Mouse (Mus musculus): ENCODE measurements around the gene Klf3. TPM values are rescaled to one million over a fixed set of nuclear protein-coding genes. Genes with fewer than 3 reads are reported as not detected.

Klf3 gene
- polyA plus RNA-seq, 1 experiment from 2014 or later: 32.5 TPM

DNA sequence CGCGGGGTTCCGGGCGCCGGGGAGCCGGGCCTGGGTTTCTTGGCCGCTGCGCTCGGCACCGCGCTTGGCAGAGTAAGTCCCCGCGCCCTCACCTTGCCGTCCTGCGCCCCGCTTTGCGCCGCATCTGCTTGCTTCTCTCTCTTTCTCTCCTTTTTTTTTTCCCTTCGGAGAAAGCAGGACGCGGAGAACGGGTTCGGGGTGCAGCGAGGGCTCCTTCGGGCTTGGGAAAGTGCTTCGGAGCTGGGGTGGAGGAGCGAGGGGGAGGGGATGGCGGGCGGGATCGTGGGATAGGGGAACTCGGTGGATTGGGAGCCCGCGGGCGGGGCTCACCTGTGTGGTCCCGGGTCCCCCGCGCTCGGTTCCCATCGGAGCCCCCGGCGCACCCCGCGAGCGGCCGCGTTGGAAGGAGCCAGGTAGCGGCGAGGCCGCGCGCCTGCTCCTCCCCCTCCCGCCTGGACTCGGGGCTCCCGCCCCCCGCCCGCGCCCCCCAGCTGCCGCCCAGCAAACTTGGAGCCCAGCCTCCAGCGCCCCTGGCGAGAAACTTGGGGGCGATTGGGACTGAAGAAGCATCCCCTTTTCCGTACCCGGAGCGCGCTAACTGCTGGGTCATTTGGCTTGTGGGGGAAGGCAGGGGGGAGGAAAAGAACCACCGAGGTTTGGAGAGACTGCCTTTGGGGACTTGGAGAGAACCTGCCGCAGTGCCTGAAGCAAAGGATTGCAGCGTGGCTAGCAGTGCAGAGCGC, 703 bp downstream of the Klf3 start:
- Histone ChIP-seq H3K9me3 (no peaks in the 10 kb centered on the region), H3K4me1 (peaks cover 39% of the 10 kb centered on the region), H3K36me3 (replicated peaks) (no peaks in the 10 kb centered on the region), H3K4me3 (replicated peaks) (peak overlapping the region; percentile 85), H3K4me2 (peak overlapping the region; percentile 68), H3K27ac (peak overlapping the region; percentile 96), H3K27me3 (no peaks in the 10 kb centered on the region), H3K9ac (peak overlapping the region; percentile 83)
- peak; percentile 17 for ATAC-seq (ENCODE audit: low FRiP score)
- under 1% methylated on average over 61 of the region's 69 CpGs for WGBS

GRCm38 (mm10) chr5:64805131-64805872, 2.1 kb downstream of the Klf3 start:
- Histone ChIP-seq H3K4me2 (peak overlapping the region; percentile 68), H3K4me1 (peaks cover 50% of the 10 kb centered on the region), H3K9ac (peak overlapping the region; percentile 48), H3K27ac (peak overlapping the region; percentile 88), H3K36me3 (replicated peaks) (no peaks in the 10 kb centered on the region; the same call in 1 of the 2 replicates), H3K4me3 (replicated peaks) (peak overlapping the region; percentile 85), H3K27me3 (no peaks in the 10 kb centered on the region), H3K9me3 (no peaks in the 10 kb centered on the region)
- 4% methylated on average over 7 of the region's 7 CpGs for WGBS
- no peak for ATAC-seq (ENCODE audit: low FRiP score)

- ATAC-seq (ENCODE audit: low FRiP score): 0 out of 2 replicates have a peak, but pooled peaks have one; percentile 7
These were observed 2.8 kb downstream of the Klf3 start for GRCm38 (mm10) chr5:64805873-64806505.

GRCm38 (mm10) chr5:64806600-64806999, 3.4 kb downstream of the Klf3 start:
- Histone ChIP-seq H3K4me2 (peak overlapping the region; percentile 68), H3K9ac (peak overlapping the region; percentile 48; the same call in 1 of the 2 replicates), H3K4me1 (peaks cover 63% of the 10 kb centered on the region), H3K27ac (peak overlapping the region; percentile 88), H3K4me3 (replicated peaks) (peak overlapping the region; percentile 85; the same call in 1 of the 2 replicates), H3K9me3 (no peaks in the 10 kb centered on the region), H3K27me3 (no peaks in the 10 kb centered on the region), H3K36me3 (replicated peaks) (no peaks in the 10 kb centered on the region; the same call in 1 of the 2 replicates)
- no peak for ATAC-seq (ENCODE audit: low FRiP score)
- WGBS: 19% methylated on average over 2 of the region's 2 CpGs

More at GRCm38 (mm10) chr5:64805873-64806505, 2.8 kb downstream of the Klf3 start:
- H3K9me3 ChIP-seq: no peaks in the 10 kb centered on the region
- no peaks in the 10 kb centered on the region for H3K27me3 ChIP-seq
- WGBS: 1% methylated on average over 7 of the region's 7 CpGs
- H3K4me3 ChIP-seq (replicated peaks): peak overlapping the region; percentile 85
- H3K27ac ChIP-seq: peak overlapping the region; percentile 88
- H3K9ac ChIP-seq: peak overlapping the region; percentile 48
- peak overlapping the region; percentile 68 for H3K4me2 ChIP-seq
- H3K36me3 ChIP-seq (replicated peaks): no peaks in the 10 kb centered on the region; the same call in 1 of the 2 replicates
- peaks cover 57% of the 10 kb centered on the region for H3K4me1 ChIP-seq

- Histone ChIP-seq H3K4me2 (0 out of 2 replicates have a peak overlapping the region, but pooled peaks have one; percentile 16), H3K27me3 (no peaks in the 10 kb centered on the region), H3K4me3 (replicated peaks) (no peak overlapping the region), H3K9me3 (no peaks in the 10 kb centered on the region), H3K9ac (no peak overlapping the region), H3K36me3 (replicated peaks) (no peaks in the 10 kb centered on the region; the same call in 1 of the 2 replicates), H3K27ac (no peak overlapping the region), H3K4me1 (peaks cover 68% of the 10 kb centered on the region)
- 62% methylated on average over 3 of the region's 3 CpGs for WGBS
- no peak for ATAC-seq (ENCODE audit: low FRiP score)
These were observed 4.0 kb downstream of the Klf3 start for GRCm38 (mm10) chr5:64807159-64807558.

GRCm38 (mm10) chr5:64807603-64808002, 4.4 kb downstream of the Klf3 start:
- Histone ChIP-seq H3K27me3 (no peaks in the 10 kb centered on the region), H3K9me3 (no peaks in the 10 kb centered on the region), H3K9ac (no peak overlapping the region), H3K36me3 (replicated peaks) (no peaks in the 10 kb centered on the region; the same call in 1 of the 2 replicates), H3K4me2 (peak overlapping the region; percentile 31), H3K4me1 (peaks cover 68% of the 10 kb centered on the region), H3K4me3 (replicated peaks) (no peak overlapping the region), H3K27ac (peak overlapping the region; percentile 76)
- 59% methylated on average over 4 of the region's 4 CpGs for WGBS
- ATAC-seq (ENCODE audit: low FRiP score): no peak

DNA sequence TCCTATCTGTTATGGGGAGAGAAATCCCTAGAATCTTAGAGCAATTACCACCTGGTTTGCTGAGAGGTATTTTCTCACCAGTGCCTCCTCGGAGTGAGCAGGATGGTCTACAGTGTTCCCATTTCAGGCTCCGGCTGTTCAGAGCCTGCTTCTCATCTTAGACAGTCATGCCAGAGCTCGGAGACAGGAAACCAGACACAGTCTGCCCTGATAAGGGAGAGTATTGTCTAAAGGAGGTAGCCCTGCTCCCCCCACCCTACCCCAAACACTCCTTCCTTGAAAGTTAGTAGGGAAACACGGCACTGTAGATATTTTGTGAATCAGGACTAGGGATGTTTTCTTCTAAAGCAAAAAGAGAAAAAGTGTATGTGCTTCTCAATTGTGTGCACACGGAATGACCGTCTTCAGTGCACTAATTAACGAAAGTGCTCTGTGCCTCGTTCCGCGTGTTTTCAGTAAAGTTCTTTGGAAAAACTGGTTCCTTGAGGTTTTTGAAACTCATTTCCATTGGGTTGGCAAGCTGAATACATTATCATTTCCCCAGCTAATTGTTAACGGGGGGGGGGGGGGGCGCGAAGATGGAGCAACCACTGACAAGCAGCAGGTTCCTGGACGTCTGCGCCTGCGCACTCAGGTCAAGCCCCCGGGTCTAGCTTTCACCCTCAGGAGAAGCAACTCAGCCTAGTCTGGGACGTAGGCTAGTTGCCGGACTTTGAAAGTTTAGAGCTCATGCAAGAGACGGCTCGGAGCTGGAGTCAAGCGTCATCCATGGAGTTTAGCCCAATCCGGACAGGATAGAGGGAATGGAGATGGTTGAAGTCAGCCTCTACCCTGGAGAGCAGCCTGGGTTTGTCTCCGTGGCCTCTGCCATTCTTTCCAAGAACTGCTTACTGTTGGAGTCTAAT, 5.2 kb downstream of the Klf3 start:
- Histone ChIP-seq H3K27ac (peak overlapping the region; percentile 76), H3K4me3 (replicated peaks) (no peak overlapping the region), H3K4me1 (peaks cover 72% of the 10 kb centered on the region), H3K27me3 (no peaks in the 10 kb centered on the region), H3K36me3 (replicated peaks) (no peaks in the 10 kb centered on the region; the same call in 1 of the 2 replicates), H3K9ac (no peak overlapping the region), H3K9me3 (no peaks in the 10 kb centered on the region), H3K4me2 (peak overlapping the region; percentile 31)
- no peak for ATAC-seq (ENCODE audit: low FRiP score)
- 43% methylated on average over 24 of the region's 24 CpGs for WGBS

DNA sequence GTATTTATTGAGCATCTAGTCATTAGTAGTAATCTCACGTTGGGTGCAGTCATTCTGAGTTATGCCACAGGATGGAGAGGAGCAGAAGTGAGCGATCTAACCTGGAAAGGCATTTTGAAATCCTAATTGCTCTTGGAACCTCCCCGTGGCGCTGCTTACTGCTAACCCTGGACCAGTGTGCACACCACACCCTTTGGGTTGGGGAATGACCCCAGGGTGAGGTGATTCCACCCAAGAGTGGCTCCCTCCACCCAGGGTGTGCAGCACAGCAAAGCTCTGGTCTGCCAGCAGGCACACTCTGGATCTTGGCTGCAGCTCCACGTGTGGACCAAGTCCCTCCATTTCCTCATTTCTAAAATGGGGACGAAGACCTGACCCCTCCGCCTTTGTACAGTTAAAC, 6.1 kb downstream of the Klf3 start:
- WGBS: 92% methylated on average over 7 of the region's 7 CpGs

GRCm38 (mm10) chr5:64809864-64810263, 6.7 kb downstream of the Klf3 start:
- peak overlapping the region; percentile 91; the same call in 1 of the 2 replicates for H3K27ac ChIP-seq
- no peak for ATAC-seq (ENCODE audit: low FRiP score)
- 88% methylated on average over 11 of the region's 11 CpGs for WGBS
- no peaks in the 10 kb centered on the region; the same call in 1 of the 2 replicates for H3K36me3 ChIP-seq (replicated peaks)
- H3K4me2 ChIP-seq: no peak overlapping the region
- H3K4me3 ChIP-seq (replicated peaks): no peak overlapping the region
- H3K27me3 ChIP-seq: no peaks in the 10 kb centered on the region
- no peak overlapping the region for H3K9ac ChIP-seq
- H3K4me1 ChIP-seq: peaks cover 71% of the 10 kb centered on the region
- no peaks in the 10 kb centered on the region for H3K9me3 ChIP-seq

More for the DNA sequence above, 6.1 kb downstream of the Klf3 start:
- H3K27me3 ChIP-seq: no peaks in the 10 kb centered on the region
- H3K27ac ChIP-seq: peak overlapping the region; percentile 76
- H3K36me3 ChIP-seq (replicated peaks): no peaks in the 10 kb centered on the region; the same call in 1 of the 2 replicates
- no peak for ATAC-seq (ENCODE audit: low FRiP score)
- no peak overlapping the region for H3K9ac ChIP-seq
- no peak overlapping the region for H3K4me3 ChIP-seq (replicated peaks)
- H3K4me1 ChIP-seq: peaks cover 72% of the 10 kb centered on the region
- no peaks in the 10 kb centered on the region for H3K9me3 ChIP-seq
- H3K4me2 ChIP-seq: no peak overlapping the region

- H3K4me1 ChIP-seq: peaks cover 63% of the 10 kb centered on the region
- peak; percentile 72 for ATAC-seq (ENCODE audit: low FRiP score)
- peak overlapping the region; percentile 40 for H3K4me2 ChIP-seq
- WGBS: 1% methylated on average over 9 of the region's 9 CpGs
- peak overlapping the region; percentile 91 for H3K27ac ChIP-seq
- no peak overlapping the region for H3K4me3 ChIP-seq (replicated peaks)
- H3K9ac ChIP-seq: 0 out of 2 replicates have a peak overlapping the region, but pooled peaks have one; percentile 21
- H3K9me3 ChIP-seq: no peaks in the 10 kb centered on the region
- no peaks in the 10 kb centered on the region for H3K27me3 ChIP-seq
- no peaks in the 10 kb centered on the region; the same call in 1 of the 2 replicates for H3K36me3 ChIP-seq (replicated peaks)
These were observed 7.8 kb downstream of the Klf3 start for GRCm38 (mm10) chr5:64810860-64811499.

Measured in forebrain, embryonic 12.5 days (tissue).